Mouse (Mus musculus): Measurements from ENCODE around the gene Oxa1l. TPM values are rescaled to one million over a fixed set of nuclear protein-coding genes. Genes with fewer than 3 reads are reported as not detected.

The Oxa1l gene
- polyA plus RNA-seq, 1 experiment from 2014 or later: 52.0 TPM

GRCm38 (mm10) chr14:54394309-54394708, 33.7 kb downstream of the Oxa1l start:
- Histone ChIP-seq H3K36me3 (ENCODE audit: control insufficient read depth, insufficient read depth, low read length) (no peaks in the 10 kb centered on the region), H3K4me2 (ENCODE audit: low read depth, severe bottlenecking) (no peak overlapping the region), H3K9ac (ENCODE audit: low read length) (no peak overlapping the region), H3K9me3 (ENCODE audit: control insufficient read depth, low read length) (no peaks in the 10 kb centered on the region), H3K4me3 (ENCODE audit: low read depth, low read length) (no peak overlapping the region), H3K4me1 (ENCODE audit: control insufficient read depth, insufficient read depth, low read length) (no peaks in the 10 kb centered on the region), H3K27ac (replicated peaks; ENCODE audit: low read depth, low read length) (no peak overlapping the region), H3K27me3 (ENCODE audit: control insufficient read depth, insufficient read depth, low read length) (no peaks in the 10 kb centered on the region)
- ATAC-seq (ENCODE audit: insufficient number of reproducible peaks, low FRiP score, low TSS enrichment, low read depth): no peak
- DNase-seq (ENCODE audit: low spot score): no peak

DNA sequence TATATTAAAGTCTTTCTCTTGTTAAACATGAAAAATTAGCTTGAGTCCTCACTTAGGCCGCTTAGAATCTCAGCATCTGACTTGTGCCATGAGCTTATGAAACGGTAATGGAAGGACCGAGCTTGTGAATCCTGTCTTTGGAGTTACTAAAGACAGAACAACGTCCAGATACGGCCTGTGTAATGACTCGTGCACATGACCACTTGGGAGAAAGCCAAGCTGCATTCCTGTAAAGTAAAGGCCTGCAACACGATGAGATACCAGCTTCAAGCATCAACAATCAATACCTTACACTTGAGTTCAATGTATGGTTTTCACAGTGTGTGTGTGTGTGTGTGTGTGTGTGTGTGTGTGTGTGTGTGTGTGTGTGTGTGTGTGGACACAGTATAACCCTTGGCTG, 36.1 kb downstream of the Oxa1l start:
- H3K27ac ChIP-seq (replicated peaks; ENCODE audit: low read depth, low read length): no peak overlapping the region
- no peak for DNase-seq (ENCODE audit: low spot score)
- no peaks in the 10 kb centered on the region for H3K9me3 ChIP-seq (ENCODE audit: control insufficient read depth, low read length)
- H3K4me3 ChIP-seq (ENCODE audit: low read depth, low read length): no peak overlapping the region
- no peaks in the 10 kb centered on the region for H3K27me3 ChIP-seq (ENCODE audit: control insufficient read depth, insufficient read depth, low read length)
- ATAC-seq (ENCODE audit: insufficient number of reproducible peaks, low FRiP score, low TSS enrichment, low read depth): no peak
- 87% methylated on average over 7 of the region's 7 CpGs for WGBS
- H3K4me1 ChIP-seq (ENCODE audit: control insufficient read depth, insufficient read depth, low read length): no peaks in the 10 kb centered on the region
- H3K4me2 ChIP-seq (ENCODE audit: low read depth, severe bottlenecking): no peak overlapping the region
- no peaks in the 10 kb centered on the region for H3K36me3 ChIP-seq (ENCODE audit: control insufficient read depth, insufficient read depth, low read length)
- H3K9ac ChIP-seq (ENCODE audit: low read length): no peak overlapping the region

DNA sequence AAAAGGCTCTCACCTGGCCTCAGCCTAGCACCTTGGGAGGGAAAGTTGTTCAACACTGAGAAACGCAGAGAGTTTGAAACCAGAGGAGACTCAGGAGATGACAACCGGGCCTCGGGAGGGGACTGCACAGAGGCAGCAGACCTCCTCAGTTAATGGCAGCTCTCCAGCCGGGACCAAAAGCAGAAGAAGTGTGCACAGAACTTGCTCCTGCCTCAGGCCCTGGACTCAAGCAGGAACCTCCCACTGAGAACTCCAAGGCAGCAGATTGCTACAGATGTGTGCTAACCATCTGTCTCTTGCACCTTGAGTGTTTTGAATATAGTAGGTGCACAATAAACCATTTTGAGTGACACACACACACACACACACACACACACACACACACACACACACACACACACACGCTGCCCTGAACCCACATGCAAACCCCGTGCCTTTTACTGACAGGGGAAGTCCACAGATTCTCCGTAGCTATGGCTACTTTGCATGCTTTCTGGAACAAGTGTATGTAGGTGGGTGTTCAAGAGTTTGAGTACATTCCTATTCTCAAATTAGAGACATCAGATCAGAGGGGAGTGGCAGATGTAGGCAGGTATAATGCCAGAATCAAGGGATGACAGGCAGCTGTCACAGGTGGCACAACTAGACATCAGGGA, 37.4 kb downstream of the Oxa1l start:
- no peaks in the 10 kb centered on the region for H3K4me1 ChIP-seq (ENCODE audit: control insufficient read depth, insufficient read depth, low read length)
- H3K9ac ChIP-seq (ENCODE audit: low read length): no peak overlapping the region
- H3K9me3 ChIP-seq (ENCODE audit: control insufficient read depth, low read length): no peaks in the 10 kb centered on the region
- no peak overlapping the region for H3K27ac ChIP-seq (replicated peaks; ENCODE audit: low read depth, low read length)
- H3K27me3 ChIP-seq (ENCODE audit: control insufficient read depth, insufficient read depth, low read length): no peaks in the 10 kb centered on the region
- no peak for ATAC-seq (ENCODE audit: insufficient number of reproducible peaks, low FRiP score, low TSS enrichment, low read depth)
- H3K36me3 ChIP-seq (ENCODE audit: control insufficient read depth, insufficient read depth, low read length): no peaks in the 10 kb centered on the region
- H3K4me3 ChIP-seq (ENCODE audit: low read depth, low read length): no peak overlapping the region
- H3K4me2 ChIP-seq (ENCODE audit: low read depth, severe bottlenecking): no peak overlapping the region
- WGBS: 64% methylated on average over 7 of the region's 7 CpGs
- DNase-seq (ENCODE audit: low spot score): no peak

- Histone ChIP-seq H3K36me3 (ENCODE audit: control insufficient read depth, insufficient read depth, low read length) (no peaks in the 10 kb centered on the region), H3K9me3 (ENCODE audit: control insufficient read depth, low read length) (no peaks in the 10 kb centered on the region), H3K27me3 (ENCODE audit: control insufficient read depth, insufficient read depth, low read length) (no peaks in the 10 kb centered on the region), H3K4me2 (ENCODE audit: low read depth, severe bottlenecking) (no peak overlapping the region), H3K9ac (ENCODE audit: low read length) (no peak overlapping the region), H3K4me3 (ENCODE audit: low read depth, low read length) (no peak overlapping the region), H3K4me1 (ENCODE audit: control insufficient read depth, insufficient read depth, low read length) (no peaks in the 10 kb centered on the region), H3K27ac (replicated peaks; ENCODE audit: low read depth, low read length) (no peak overlapping the region)
- WGBS: 59% methylated on average over 7 of the region's 7 CpGs
- no peak for ATAC-seq (ENCODE audit: insufficient number of reproducible peaks, low FRiP score, low TSS enrichment, low read depth)
- no peak for DNase-seq (ENCODE audit: low spot score)
Measured at GRCm38 (mm10) chr14:54398528-54398916, 37.9 kb downstream of the Oxa1l start.

DNA sequence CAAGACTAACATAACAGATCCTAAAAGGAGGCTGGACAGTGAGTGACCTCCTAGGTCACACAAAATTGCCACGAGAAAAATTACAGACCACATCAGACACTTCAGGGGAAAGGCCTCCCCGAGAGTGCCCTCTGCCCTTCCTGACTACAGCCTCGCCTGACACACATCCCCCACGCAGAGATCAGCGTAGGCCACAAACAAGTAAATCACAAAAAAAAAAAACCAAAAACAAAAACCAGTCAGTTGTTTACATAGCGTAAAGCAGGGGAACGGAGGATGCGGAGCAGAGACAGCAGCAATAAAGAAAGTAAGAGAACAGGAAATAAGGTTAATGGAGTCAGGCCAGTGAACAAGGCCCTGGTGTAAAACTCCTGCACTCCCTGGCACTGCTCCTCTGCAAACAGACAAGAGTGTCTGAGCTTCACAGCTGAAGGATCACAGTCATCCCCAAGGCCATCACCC, 38.3 kb downstream of the Oxa1l start:
- Histone ChIP-seq H3K4me1 (ENCODE audit: control insufficient read depth, insufficient read depth, low read length) (no peaks in the 10 kb centered on the region), H3K4me2 (ENCODE audit: low read depth, severe bottlenecking) (no peak overlapping the region), H3K9me3 (ENCODE audit: control insufficient read depth, low read length) (no peaks in the 10 kb centered on the region), H3K27ac (replicated peaks; ENCODE audit: low read depth, low read length) (no peak overlapping the region), H3K27me3 (ENCODE audit: control insufficient read depth, insufficient read depth, low read length) (no peaks in the 10 kb centered on the region), H3K9ac (ENCODE audit: low read length) (no peak overlapping the region), H3K4me3 (ENCODE audit: low read depth, low read length) (no peak overlapping the region), H3K36me3 (ENCODE audit: control insufficient read depth, insufficient read depth, low read length) (no peaks in the 10 kb centered on the region)
- WGBS: 13% methylated on average over 8 of the region's 8 CpGs
- no peak for DNase-seq (ENCODE audit: low spot score)
- no peak for ATAC-seq (ENCODE audit: insufficient number of reproducible peaks, low FRiP score, low TSS enrichment, low read depth)

GRCm38 (mm10) chr14:54401723-54402122, 41.1 kb downstream of the Oxa1l start:
- Histone ChIP-seq H3K9me3 (ENCODE audit: control insufficient read depth, low read length) (no peaks in the 10 kb centered on the region), H3K9ac (ENCODE audit: low read length) (no peak overlapping the region), H3K36me3 (ENCODE audit: control insufficient read depth, insufficient read depth, low read length) (no peaks in the 10 kb centered on the region), H3K4me3 (ENCODE audit: low read depth, low read length) (no peak overlapping the region), H3K27ac (replicated peaks; ENCODE audit: low read depth, low read length) (no peak overlapping the region), H3K4me2 (ENCODE audit: low read depth, severe bottlenecking) (no peak overlapping the region), H3K27me3 (ENCODE audit: control insufficient read depth, insufficient read depth, low read length) (no peaks in the 10 kb centered on the region), H3K4me1 (ENCODE audit: control insufficient read depth, insufficient read depth, low read length) (no peaks in the 10 kb centered on the region)
- ATAC-seq (ENCODE audit: insufficient number of reproducible peaks, low FRiP score, low TSS enrichment, low read depth) (no peak), DNase-seq (ENCODE audit: low spot score) (no peak)
- 17% methylated on average over 3 of the region's 3 CpGs for WGBS

- WGBS: 83% methylated on average over 25 of the region's 25 CpGs
- Histone ChIP-seq H3K4me3 (ENCODE audit: low read depth, low read length) (no peak overlapping the region), H3K9ac (ENCODE audit: low read length) (no peak overlapping the region), H3K4me1 (ENCODE audit: control insufficient read depth, insufficient read depth, low read length) (peaks cover under 1% of the 10 kb centered on the region), H3K27ac (replicated peaks; ENCODE audit: low read depth, low read length) (no peak overlapping the region), H3K4me2 (ENCODE audit: low read depth, severe bottlenecking) (no peak overlapping the region), H3K36me3 (ENCODE audit: control insufficient read depth, insufficient read depth, low read length) (no peaks in the 10 kb centered on the region), H3K9me3 (ENCODE audit: control insufficient read depth, low read length) (no peaks in the 10 kb centered on the region), H3K27me3 (ENCODE audit: control insufficient read depth, insufficient read depth, low read length) (no peaks in the 10 kb centered on the region)
- ATAC-seq (ENCODE audit: insufficient number of reproducible peaks, low FRiP score, low TSS enrichment, low read depth) (no peak), DNase-seq (ENCODE audit: low spot score) (no peak)
Measured at GRCm38 (mm10) chr14:54408336-54409056, 47.9 kb downstream of the Oxa1l start.

DNA sequence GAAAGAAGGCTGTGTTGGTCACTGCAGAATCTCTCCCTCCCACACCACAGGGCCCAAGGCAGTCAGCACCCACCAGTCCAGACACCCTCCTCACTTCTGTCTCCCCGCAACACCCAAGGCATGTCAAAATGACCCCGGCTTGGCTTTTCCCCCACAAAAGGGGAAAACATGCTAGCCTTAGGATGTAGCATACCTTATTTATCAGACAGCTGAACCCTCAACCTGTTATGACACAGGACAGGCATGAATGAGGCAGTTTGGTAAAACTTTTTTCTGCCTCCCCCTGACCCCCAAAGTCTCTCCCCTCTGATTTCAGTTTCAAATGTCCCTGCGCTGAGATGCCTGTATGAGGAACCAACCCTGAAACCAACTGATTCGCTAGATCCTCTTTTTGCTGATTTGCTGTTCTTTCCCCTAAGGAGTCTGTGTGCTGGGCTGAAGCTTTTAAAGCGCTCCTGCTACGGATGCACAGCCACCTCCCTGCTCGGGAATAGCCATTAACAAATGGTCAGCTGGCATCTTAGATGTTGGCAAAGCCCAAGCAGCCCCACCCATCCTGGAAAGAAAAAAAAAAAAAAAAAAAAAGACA, 48.5 kb downstream of the Oxa1l start:
- ATAC-seq (ENCODE audit: insufficient number of reproducible peaks, low FRiP score, low TSS enrichment, low read depth) (no peak), DNase-seq (ENCODE audit: low spot score) (no peak)
- Histone ChIP-seq H3K36me3 (ENCODE audit: control insufficient read depth, insufficient read depth, low read length) (no peaks in the 10 kb centered on the region), H3K4me1 (ENCODE audit: control insufficient read depth, insufficient read depth, low read length) (peaks cover 7% of the 10 kb centered on the region), H3K27ac (replicated peaks; ENCODE audit: low read depth, low read length) (no peak overlapping the region), H3K9me3 (ENCODE audit: control insufficient read depth, low read length) (no peaks in the 10 kb centered on the region), H3K4me3 (ENCODE audit: low read depth, low read length) (no peak overlapping the region), H3K9ac (ENCODE audit: low read length) (no peak overlapping the region), H3K27me3 (ENCODE audit: control insufficient read depth, insufficient read depth, low read length) (no peaks in the 10 kb centered on the region), H3K4me2 (ENCODE audit: low read depth, severe bottlenecking) (no peak overlapping the region)
- WGBS: 72% methylated on average over 7 of the region's 7 CpGs

Data from limb, embryonic 11.5 days (tissue).